Comparison of ENCODE assay signal across 8 mouse cellular contexts in the genomic region with DNA sequence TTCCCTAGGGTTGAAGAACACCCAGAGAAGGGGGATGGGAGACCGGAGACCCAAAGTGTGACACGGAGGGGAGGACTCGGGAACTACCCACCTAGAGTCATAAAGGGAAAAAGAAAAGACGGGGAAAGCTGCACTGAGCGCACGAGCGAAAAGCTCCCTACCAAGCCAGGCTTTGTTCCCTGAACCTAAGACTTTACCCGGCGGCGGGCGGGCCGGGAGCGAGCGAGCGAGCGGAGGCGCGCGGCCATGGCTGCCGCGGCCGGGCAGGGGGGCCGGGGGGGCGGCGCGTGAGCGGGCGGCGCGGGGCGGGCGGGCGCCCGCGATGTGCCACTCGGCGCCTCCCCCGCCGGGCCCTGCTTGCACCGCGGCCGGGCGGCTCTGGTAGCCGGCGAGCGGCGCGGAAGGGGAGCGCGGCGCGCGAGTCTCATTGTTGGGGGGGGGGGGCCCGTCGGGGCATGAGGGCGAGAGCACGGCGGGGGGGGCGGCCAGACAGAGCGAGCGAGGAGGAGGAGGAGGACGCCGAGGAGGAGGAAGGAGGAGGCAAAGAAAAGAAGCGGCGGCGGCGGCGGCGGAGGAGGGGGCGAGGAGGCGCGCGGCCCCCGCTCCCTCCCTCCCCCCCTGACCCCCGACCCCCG. TPM values are rescaled to one million over a fixed set of nuclear protein-coding genes. Genes with fewer than 3 reads are reported as not detected.
DNase-seq lines count a peak whose midpoint lies in the region; ATAC-seq and TF ChIP-seq lines count a peak whose summit lies in the region.

A gene (plus strand): TSS at position 522 of the 635 bp plus-strand sequence.

- peak within 1 kb of the TSS; percentile 71 for H3K9ac ChIP-seq in limb, embryonic 15.5 days
- peak within 1 kb of the TSS; percentile 90 for H3K9ac ChIP-seq in midbrain, embryonic 16.5 days (ENCODE audit: low read depth, low read length)
- peak within 1 kb of the TSS; percentile 92 for H3K9ac ChIP-seq in stomach, embryonic 16.5 days (ENCODE audit: low read length)

- 1% methylated on average over 21 of the region's 76 CpGs for WGBS in kidney, adult 2 months
- WGBS in limb, embryonic 15.5 days, result 1% methylated on average over 28 of the region's 76 CpGs
- under 1% methylated on average over 30 of the region's 76 CpGs for WGBS in midbrain, embryonic 16.5 days
- WGBS in stomach, embryonic 16.5 days, result under 1% methylated on average over 25 of the region's 76 CpGs

- peak; percentile 75 to 77 for DNase-seq in left cerebral cortex, adult 2 months (ENCODE audit: extremely low spot score in 1 of 2, low spot score in 2 of 2)
- DNase-seq in left cerebral cortex, adult 11 months (ENCODE audit: low spot score), result no peak
- peak; percentile 57 for DNase-seq in embryo, embryonic 11.5 days (ENCODE audit: low read depth, low spot score)
- peak; percentile 75 for DNase-seq in heart, adult 8-10 months (ENCODE audit: low spot score)
- peak; percentile 88 for DNase-seq in kidney, adult 2 months

- TF ChIP-seq CTCF in left cerebral cortex, adult 2 months (IDR thresholded peaks at IDR 0.05), result no peak
- no peak for TF ChIP-seq CTCF in kidney, adult 2 months (conservative IDR thresholded peaks at IDR 0.05; ENCODE audit: insufficient read depth, insufficient read length, low read depth, low read length)

- no peaks in the 10 kb centered on the region for H3K27me3 ChIP-seq in kidney, adult 2 months (replicated peaks; ENCODE audit: control insufficient read depth, insufficient read depth, low read length)
- peaks cover 17% of the 10 kb centered on the region for H3K27me3 ChIP-seq in limb, embryonic 15.5 days
- peaks cover 7% of the 10 kb centered on the region for H3K27me3 ChIP-seq in midbrain, embryonic 16.5 days (ENCODE audit: control insufficient read depth, insufficient read depth, low read depth, low read length)
- no peaks in the 10 kb centered on the region for H3K27me3 ChIP-seq in stomach, embryonic 16.5 days (ENCODE audit: control insufficient read depth, insufficient read depth, low read length)

- peak within 1 kb of the TSS; percentile 69 for H3K4me2 ChIP-seq in limb, embryonic 15.5 days
- peak within 1 kb of the TSS; percentile 86 for H3K4me2 ChIP-seq in midbrain, embryonic 16.5 days (ENCODE audit: low read length)
- peak within 1 kb of the TSS; percentile 94 for H3K4me2 ChIP-seq in stomach, embryonic 16.5 days (ENCODE audit: low read depth, low read length)

- peak within 1 kb of the TSS; percentile 84 for H3K27ac ChIP-seq in left cerebral cortex, adult 2 months
- H3K27ac ChIP-seq in kidney, adult 2 months (ENCODE audit: insufficient read depth, low read depth, low read length), result peak within 1 kb of the TSS; percentile 93
- H3K27ac ChIP-seq in limb, embryonic 15.5 days, result peak within 1 kb of the TSS; percentile 84
- H3K27ac ChIP-seq in midbrain, embryonic 16.5 days (ENCODE audit: low read length), result peak within 1 kb of the TSS; percentile 78
- H3K27ac ChIP-seq in stomach, embryonic 16.5 days (ENCODE audit: low read length), result peak within 1 kb of the TSS; percentile 94

- peaks cover 17% of the 10 kb centered on the region for H3K4me1 ChIP-seq in kidney, adult 2 months (ENCODE audit: control insufficient read depth, insufficient read depth, low read length)
- H3K4me1 ChIP-seq in limb, embryonic 15.5 days, result peaks cover 56% of the 10 kb centered on the region
- peaks cover 35% of the 10 kb centered on the region for H3K4me1 ChIP-seq in midbrain, embryonic 16.5 days (ENCODE audit: control insufficient read depth, insufficient read depth, low read length)
- H3K4me1 ChIP-seq in stomach, embryonic 16.5 days (ENCODE audit: control insufficient read depth, insufficient read depth, low read length), result peaks cover 31% of the 10 kb centered on the region

- H3K36me3 ChIP-seq in kidney, adult 2 months (ENCODE audit: control insufficient read depth, insufficient read depth, low read length), result no peaks in the 10 kb centered on the region
- peaks cover 24% of the 10 kb centered on the region for H3K36me3 ChIP-seq in limb, embryonic 15.5 days
- peaks cover 3% of the 10 kb centered on the region; the same call in 1 of the 2 replicates for H3K36me3 ChIP-seq in midbrain, embryonic 16.5 days (ENCODE audit: control insufficient read depth, insufficient read depth, low read length)
- H3K36me3 ChIP-seq in stomach, embryonic 16.5 days (ENCODE audit: control insufficient read depth, insufficient read depth, low read length), result peaks cover 14% of the 10 kb centered on the region

- peak; percentile 50 for ATAC-seq in limb, embryonic 15.5 days (ENCODE audit: insufficient number of reproducible peaks, low FRiP score, low TSS enrichment, low read depth)
- peak; percentile 59 for ATAC-seq in midbrain, embryonic 16.5 days
- ATAC-seq in stomach, embryonic 16.5 days (ENCODE audit: insufficient read depth, low FRiP score), result peak; percentile 56

- H3K9me3 ChIP-seq in limb, embryonic 15.5 days, result no peaks in the 10 kb centered on the region
- no peaks in the 10 kb centered on the region for H3K9me3 ChIP-seq in midbrain, embryonic 16.5 days (replicated peaks; ENCODE audit: control insufficient read depth, low read length, poor library complexity, severe bottlenecking)
- H3K9me3 ChIP-seq in stomach, embryonic 16.5 days (replicated peaks; ENCODE audit: control insufficient read depth, low read length), result no peaks in the 10 kb centered on the region

- no peak for TF ChIP-seq POLR2A in kidney, adult 2 months (IDR thresholded peaks at IDR 0.05; ENCODE audit: low read depth, low read length)

- intact Hi-C loops in left cerebral cortex, adult 2 months (cut with DNase I), result loop anchor here (5.0 kb wide), 1 partner anchor 34 kb away; no protein-coding TSS in a partner anchor

- peak within 1 kb of the TSS; percentile 75 for H3K4me3 ChIP-seq in left cerebral cortex, adult 2 months
- peak within 1 kb of the TSS; percentile 83 for H3K4me3 ChIP-seq in kidney, adult 2 months (ENCODE audit: insufficient read depth, low read depth, low read length)
- H3K4me3 ChIP-seq in limb, embryonic 15.5 days, result peak within 1 kb of the TSS; percentile 87
- peak within 1 kb of the TSS; percentile 95 for H3K4me3 ChIP-seq in midbrain, embryonic 16.5 days (ENCODE audit: low read depth, low read length)
- peak within 1 kb of the TSS; percentile 86 for H3K4me3 ChIP-seq in stomach, embryonic 16.5 days (replicated peaks; ENCODE audit: low read length)

RNA-seq across cellular contexts. Expression of the gene that starts here (rescaled TPM):
- total RNA-seq in left cerebral cortex, adult 2 months (2021), result 100 to 1,000 TPM; 143 to 147 TPM
- 10 to 100 TPM; 68.8 to 84.0 (median 69.8) TPM for total RNA-seq in heart, adult 8-10 months (2022)
- polyA plus RNA-seq in kidney, adult 2 months (2012; rRNA removed), result 36.6 and 40.4 TPM in 2 replicates
- polyA plus RNA-seq in limb, embryonic 15.5 days (2015; fragmentation: Nextera tagmentation; extraction: Ambion mirVana), result 2.4 and 2.6 TPM in 2 replicates
- 3.3 and 3.5 TPM in 2 replicates for polyA plus RNA-seq in midbrain, embryonic 16.5 days (2015; fragmentation: Nextera tagmentation; extraction: Ambion mirVana)
- 1.9 and 2.5 TPM in 2 replicates for polyA plus RNA-seq in stomach, embryonic 16.5 days (2015; fragmentation: Nextera tagmentation; extraction: Ambion mirVana)
